Mouse (Mus musculus): ENCODE data around the gene Gm10644.

- TF ChIP-seq GATA1 (IDR thresholded peaks at IDR 0.05; ENCODE audit: borderline replicate concordance, low read length) = no peak
- no peak for TF ChIP-seq FLI1 (IDR thresholded peaks at IDR 0.05; ENCODE audit: low read length)
Observed at GRCm38 (mm10) chr8:83954749-83955105, 278 bp downstream of the Gm10644 start.

Measured in megakaryocyte, embryonic 14.5 days (primary cell).